Mouse (Mus musculus) intestine, embryonic 16.5 days (tissue): ENCODE data around the gene Sox15. TPM values are rescaled to one million over a fixed set of nuclear protein-coding genes. Genes with fewer than 3 reads are reported as not detected.

Experiments used
- ATAC-seq: fragments of 200-750 bp; cut with Nextera tagmentation; 2 replicates; pipeline ENCODE4 v1.8.0; 2017; ENCODE audit warnings: moderate TSS enrichment, moderate library complexity
- H3K27ac ChIP-seq: fragments of 300-500 bp; sonication (generic); 2 replicates; pipeline ENCODE4 v1.5.1; 2014; ENCODE audit warnings: mild to moderate bottlenecking, low read length
- H3K27me3 ChIP-seq: fragments of 300-500 bp; sonication (generic); replicated peaks from 2 replicates; pipeline ENCODE4 v1.6.1; 2014; ENCODE audit warnings: low read length, control low read depth, mixed read lengths; ENCODE audit not compliant: control insufficient read depth, insufficient read depth
- H3K36me3 ChIP-seq: fragments of 300-500 bp; sonication (generic); 2 replicates; pipeline ENCODE4 v1.6.1; 2014; ENCODE audit warnings: low read length, control low read depth; ENCODE audit not compliant: control insufficient read depth, insufficient read depth
- H3K4me1 ChIP-seq: fragments of 300-500 bp; sonication (generic); 2 replicates; pipeline ENCODE4 v1.6.1; 2014; ENCODE audit warnings: low read length, control low read depth, mixed read lengths; ENCODE audit not compliant: control insufficient read depth, insufficient read depth
- H3K4me2 ChIP-seq: fragments of 300-500 bp; sonication (generic); 2 replicates; pipeline ENCODE4 v1.6.1; 2014; ENCODE audit warnings: low read depth, low read length, control low read depth
- H3K4me3 ChIP-seq: fragments of 300-500 bp; sonication (generic); 2 replicates; pipeline ENCODE4 v1.5.1; 2014; ENCODE audit warnings: mild to moderate bottlenecking, low read length
- H3K9ac ChIP-seq: fragments of 300-500 bp; sonication (generic); 2 replicates; pipeline ENCODE4 v1.6.1; 2014; ENCODE audit warnings: low read depth, low read length
- H3K9me3 ChIP-seq: fragments of 300-500 bp; sonication (generic); 2 replicates; pipeline ENCODE4 v1.6.1; 2016; ENCODE audit warnings: low read length, control low read depth; ENCODE audit not compliant: control insufficient read depth
- WGBS: fragments of 180-500 bp; shearing (Covaris S2); extraction: QIAGEN DNeasy Blood & Tissue Kit; methylation state at CpG from one replicate; pipeline ENCODE4 v1.1.7; 2014; 5-methylcytosine and 5-hydroxymethylcytosine counted together
- microRNA counts: library from miRNA; unstranded; fragments of <30 nt; microRNA quantifications from one replicate; lab custom pipeline; 2016
- microRNA-seq: library from miRNA; unstranded; fragments of <30 nt; microRNA quantifications from one replicate; pipeline ENCODE4, GENCODE M21; 2016
- polyA plus RNA-seq: library from polyadenylated mRNA; unstranded; fragments of >200 nt; fragmentation: Nextera tagmentation; extraction: Ambion mirVana; gene quantifications from 2 replicates; pipeline ENCODE4 v1.2.1, GENCODE M21; 2015

Gene Sox15
- polyA plus RNA-seq, 1 experiment from 2014 or later = not detected

GRCm38 (mm10) chr11:69703814-69704612 is 48.9 kb downstream of the Sox15 start:
- H3K9me3 ChIP-seq = no peaks in the 10 kb centered on the region
- H3K4me2 ChIP-seq = no peak overlapping the region
- ATAC-seq = no peak
- H3K27ac ChIP-seq = no peak overlapping the region
- no peaks in the 10 kb centered on the region for H3K36me3 ChIP-seq
- WGBS = 61% methylated on average over 8 of the region's 8 CpGs
- H3K4me1 ChIP-seq = no peaks in the 10 kb centered on the region
- no peak overlapping the region for H3K4me3 ChIP-seq
- no peaks in the 10 kb centered on the region for H3K27me3 ChIP-seq
- no peak overlapping the region for H3K9ac ChIP-seq

GRCm38 (mm10) chr11:69704613-69705010 is 49.5 kb downstream of the Sox15 start:
- Histone ChIP-seq H3K27me3 (no peaks in the 10 kb centered on the region), H3K4me1 (no peaks in the 10 kb centered on the region), H3K4me3 (no peak overlapping the region), H3K9me3 (no peaks in the 10 kb centered on the region), H3K36me3 (no peaks in the 10 kb centered on the region), H3K4me2 (no peak overlapping the region), H3K27ac (no peak overlapping the region), H3K9ac (no peak overlapping the region)
- WGBS = 44% methylated on average over 2 of the region's 2 CpGs
- no peak for ATAC-seq

MicroRNA genes within 50 kb of the gene (microRNA counts, 519-probe panel; counts per million panel counts)
- microRNA mmu-miR-1934 (lab: Ali Mortazavi, UCI) = 35.7 counts per million
- microRNA mmu-miR-467f (lab: Ali Mortazavi, UCI) = 2,457 counts per million, percentile 60 among the panel's probes with 10 or more counts

Small RNA genes within 50 kb of the gene (microRNA-seq; reads per million reads assigned to microRNA genes)
- gene Mir1934 (4.3 reads per million, percentile 12 among the genes with 10 or more reads in this experiment), gene Mir467f (not detected)

Other genes with a start within 250 kb of the Sox15 start
- gene Kdm6b, start 241.6 kb upstream of the Sox15 start, polyA plus RNA-seq = 17.6 and 18.8 TPM in 2 replicates
- gene Dnah2, start 106.2 kb upstream of the Sox15 start, polyA plus RNA-seq = 0.93 and 1.0 TPM in 2 replicates
- gene Efnb3, start 95.1 kb upstream of the Sox15 start, polyA plus RNA-seq = 6.3 and 6.8 TPM in 2 replicates
- 24.5 and 26.6 TPM in 2 replicates for gene Wrap53, start 75.1 kb upstream of the Sox15 start, polyA plus RNA-seq
- gene Trp53, start 75.0 kb upstream of the Sox15 start, polyA plus RNA-seq = 132 and 148 TPM in 2 replicates
- 6.6 and 6.8 TPM in 2 replicates for gene Atp1b2, start 49.4 kb upstream of the Sox15 start, polyA plus RNA-seq
- gene Shbg, start 37.4 kb upstream of the Sox15 start, polyA plus RNA-seq = 0.10 and 0.72 TPM in 2 replicates
- gene Sat2, start 33.3 kb upstream of the Sox15 start, polyA plus RNA-seq = 15.4 and 18.1 TPM in 2 replicates
- 12.1 and 12.6 TPM in 2 replicates for gene Fxr2, start 22.3 kb upstream of the Sox15 start, polyA plus RNA-seq
- gene Mpdu1, start 7.3 kb downstream of the Sox15 start, polyA plus RNA-seq = 68.3 and 69.9 TPM in 2 replicates
- gene Cd68, start 10.8 kb downstream of the Sox15 start, polyA plus RNA-seq = 14.0 and 14.7 TPM in 2 replicates
- gene Eif4a1, start 17.1 kb downstream of the Sox15 start, polyA plus RNA-seq = 524 and 563 TPM in 2 replicates
- 51.8 and 60.3 TPM in 2 replicates for gene Senp3, start 26.8 kb downstream of the Sox15 start, polyA plus RNA-seq
- gene Tnfsf13, start 30.5 kb downstream of the Sox15 start, polyA plus RNA-seq = 0.44 and 0.57 TPM in 2 replicates
- gene Tnfsf12, start 40.5 kb downstream of the Sox15 start, polyA plus RNA-seq = 6.0 and 6.3 TPM in 2 replicates
- 3.0 and 3.3 TPM in 2 replicates for gene Tnfsfm13, start 40.8 kb downstream of the Sox15 start, polyA plus RNA-seq
- gene Polr2a, start 103.3 kb downstream of the Sox15 start, polyA plus RNA-seq = 14.8 and 16.8 TPM in 2 replicates
- gene Slc35g3, start 106.7 kb downstream of the Sox15 start, polyA plus RNA-seq = 0.13 and 0.16 TPM in 2 replicates
- gene Zbtb4, start 110.6 kb downstream of the Sox15 start, polyA plus RNA-seq = 2.3 and 2.4 TPM in 2 replicates
- 3.9 and 4.7 TPM in 2 replicates for gene Chrnb1, start 140.6 kb downstream of the Sox15 start, polyA plus RNA-seq
- 1.3 and 1.4 TPM in 2 replicates for gene Fgf11, start 146.5 kb downstream of the Sox15 start, polyA plus RNA-seq
- 34.6 and 42.7 TPM in 2 replicates for gene Tmem102, start 150.3 kb downstream of the Sox15 start, polyA plus RNA-seq
- not detected in 2 replicates for gene Gm39566, start 160.0 kb downstream of the Sox15 start, polyA plus RNA-seq
- not detected in 2 replicates for gene Spem2, start 163.2 kb downstream of the Sox15 start, polyA plus RNA-seq
- 0.22 TPM in 1 of 2 replicates, not detected in the other for gene Spem1, start 166.9 kb downstream of the Sox15 start, polyA plus RNA-seq
- 3.4 and 4.1 TPM in 2 replicates for gene Nlgn2, start 182.5 kb downstream of the Sox15 start, polyA plus RNA-seq
- gene Tmem256, start 183.2 kb downstream of the Sox15 start, polyA plus RNA-seq = 470 and 476 TPM in 2 replicates
- 73.0 and 75.2 TPM in 2 replicates for gene Plscr3, start 191.1 kb downstream of the Sox15 start, polyA plus RNA-seq
- gene Tnk1, start 203.4 kb downstream of the Sox15 start, polyA plus RNA-seq = 20.5 and 23.5 TPM in 2 replicates
- not detected in 2 replicates for gene Tmem95, start 222.7 kb downstream of the Sox15 start, polyA plus RNA-seq
- 5.5 and 6.2 TPM in 2 replicates for gene Kctd11, start 226.1 kb downstream of the Sox15 start, polyA plus RNA-seq
- gene Acap1, start 240.2 kb downstream of the Sox15 start, polyA plus RNA-seq = 4.2 and 5.2 TPM in 2 replicates
- gene 2810408A11Rik, start 245.7 kb downstream of the Sox15 start, polyA plus RNA-seq = 4.7 and 5.4 TPM in 2 replicates
- gene Neurl4, start 245.8 kb downstream of the Sox15 start, polyA plus RNA-seq = 7.1 and 10.1 TPM in 2 replicates